Mouse (Mus musculus) right cerebral cortex, postnatal 4 days (tissue): ENCODE results near the gene Ttc14.
A peak's percentile ranks its signal among the peaks of the same experiment; 100 is the strongest.

Experiments used
- DNase-seq: peaks from one replicate; pipeline ENCODE4 v3.0.0-alpha.2; 2022

Gene Ttc14

GRCm38 (mm10) chr3:33799617-33800512, at the start of gene Ttc14:
TSS of gene Ttc14 (plus strand) at chr3:33799832.
- DNase-seq = peak; percentile 96

GRCm38 (mm10) chr3:33790975-33791374, 8.7 kb upstream of the Ttc14 start:
- DNase-seq = no peak

- DNase-seq = no peak
Observed at GRCm38 (mm10) chr3:33800513-33800820, 835 bp downstream of the Ttc14 start.

DNA sequence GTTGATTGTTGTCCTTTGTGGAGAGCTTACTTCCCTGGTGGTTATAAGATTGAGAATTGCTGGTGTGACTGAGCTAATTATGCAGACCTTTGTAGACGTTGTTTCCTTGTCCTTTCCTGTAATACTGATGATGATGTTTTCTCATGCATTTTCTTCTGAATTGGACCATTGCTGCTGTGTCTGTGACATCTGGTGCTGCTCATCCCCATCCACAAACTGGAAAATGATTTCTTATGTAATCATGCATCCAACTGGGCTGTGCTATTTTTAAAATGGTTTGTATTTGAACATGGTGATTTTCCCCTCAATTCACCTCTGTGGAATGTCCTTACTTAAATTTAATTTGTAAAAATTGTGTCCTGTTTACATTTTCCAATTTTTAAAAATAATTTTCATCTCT, 7.5 kb downstream of the Ttc14 start:
- no peak for DNase-seq

GRCm38 (mm10) chr3:33824135-33824946, 24.7 kb downstream of the Ttc14 start:
- DNase-seq = peak; percentile 25

DNA sequence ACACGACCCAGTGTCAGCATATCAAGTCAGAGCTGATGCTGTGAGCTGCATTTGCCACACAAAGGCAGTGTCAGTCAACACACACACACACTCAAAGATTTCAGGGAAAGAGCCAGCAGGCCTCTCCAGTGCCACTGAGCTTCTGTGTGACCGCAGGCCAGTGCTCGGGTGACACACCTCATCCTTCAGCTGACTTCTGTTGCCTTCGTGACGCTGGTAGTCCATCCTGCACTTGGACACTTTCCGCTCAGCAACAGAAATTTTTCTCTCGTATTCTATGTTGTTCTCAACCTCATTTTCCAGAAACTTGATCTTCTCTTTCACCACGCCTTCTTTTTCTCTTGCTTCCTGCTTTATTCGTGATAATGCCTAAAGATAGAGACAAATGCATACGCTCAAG, 32.7 kb downstream of the Ttc14 start:
- no peak for DNase-seq

DNA sequence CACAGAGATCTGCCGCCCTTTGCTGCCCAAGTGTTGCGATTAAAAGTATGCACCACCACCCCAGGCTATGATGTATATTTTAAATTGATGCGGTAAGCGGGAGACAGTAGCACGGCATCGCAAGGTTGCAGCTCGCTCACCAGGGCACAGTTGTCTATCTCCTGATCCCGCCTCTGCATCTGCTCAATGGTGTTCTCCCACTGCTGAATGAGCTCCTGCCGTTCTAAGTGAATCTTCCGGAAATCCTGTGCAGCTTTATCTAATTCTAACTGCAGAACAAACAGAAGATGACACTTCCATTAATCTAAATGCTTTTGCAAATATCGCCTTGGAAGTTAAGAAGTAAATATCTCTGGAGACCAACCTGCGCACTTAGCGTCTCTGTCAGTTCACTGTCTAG, 36.9 kb downstream of the Ttc14 start:
- no peak for DNase-seq

DNA sequence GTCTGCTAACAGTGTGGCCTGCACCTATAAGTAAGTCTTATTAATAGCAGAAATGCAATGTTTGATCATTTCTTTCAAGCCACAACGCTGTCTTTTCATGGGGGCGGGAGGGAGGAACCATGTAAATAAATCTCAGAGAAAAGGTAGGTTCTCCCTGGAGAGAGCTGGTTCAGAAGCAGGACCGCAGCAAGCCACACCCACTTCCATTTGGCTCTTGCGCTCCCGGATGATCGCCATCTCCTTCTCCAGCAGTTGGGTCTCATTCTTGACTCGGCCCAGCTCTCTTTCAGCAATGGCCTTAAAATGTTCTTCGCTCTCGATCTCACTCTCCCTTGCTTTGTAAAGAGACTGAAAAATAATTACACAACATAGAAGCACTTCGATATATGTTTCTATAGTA, 39.2 kb downstream of the Ttc14 start:
- DNase-seq = no peak

DNA sequence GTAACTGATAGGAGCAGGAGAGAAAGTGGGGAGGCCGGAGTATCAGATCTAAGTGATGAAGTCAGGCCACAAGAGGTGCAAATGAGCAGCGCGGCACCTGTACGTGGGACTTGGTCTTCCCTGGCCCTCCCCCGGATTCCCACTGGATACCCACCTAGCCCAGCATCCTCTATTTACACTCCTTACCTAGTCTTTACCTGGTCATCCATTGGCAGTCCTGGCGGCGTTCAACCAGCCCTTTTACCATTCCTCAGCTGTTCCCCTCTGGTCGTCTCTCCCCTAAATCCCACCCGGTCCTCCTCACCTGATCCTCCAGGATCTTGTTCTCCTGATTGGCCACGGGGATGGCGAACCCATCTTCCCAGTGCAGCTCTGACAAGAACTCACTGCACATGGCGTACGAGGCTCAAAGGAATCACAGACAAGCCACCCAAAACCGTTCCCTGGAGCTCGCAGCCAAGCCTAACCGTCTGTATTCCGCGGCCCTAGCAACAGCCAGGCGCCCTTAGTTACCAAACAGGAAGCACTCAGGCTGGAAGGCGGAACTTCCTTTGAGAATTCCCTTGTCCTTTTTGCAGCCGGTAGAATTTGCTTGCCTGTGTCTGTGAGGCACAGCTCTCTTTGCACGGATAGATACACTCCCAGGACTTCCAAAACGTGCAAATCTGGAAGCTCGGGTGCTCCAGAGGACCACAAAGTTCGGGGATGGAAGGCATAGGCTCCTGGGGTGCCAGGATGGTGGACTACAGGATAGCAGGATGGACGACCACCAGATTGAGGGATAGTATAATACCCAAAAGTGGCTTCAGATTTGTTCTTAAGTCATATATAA, 44.4 kb downstream of the Ttc14 start, which contains the start of gene Ccdc39:
Gene Ccdc39, minus strand, starts transcription at position 510 of the 832 bp plus-strand sequence.
- DNase-seq = peak; percentile 69

GRCm38 (mm10) chr3:33846639-33847038, 47.0 kb downstream of the Ttc14 start:
- no peak for DNase-seq

DNA sequence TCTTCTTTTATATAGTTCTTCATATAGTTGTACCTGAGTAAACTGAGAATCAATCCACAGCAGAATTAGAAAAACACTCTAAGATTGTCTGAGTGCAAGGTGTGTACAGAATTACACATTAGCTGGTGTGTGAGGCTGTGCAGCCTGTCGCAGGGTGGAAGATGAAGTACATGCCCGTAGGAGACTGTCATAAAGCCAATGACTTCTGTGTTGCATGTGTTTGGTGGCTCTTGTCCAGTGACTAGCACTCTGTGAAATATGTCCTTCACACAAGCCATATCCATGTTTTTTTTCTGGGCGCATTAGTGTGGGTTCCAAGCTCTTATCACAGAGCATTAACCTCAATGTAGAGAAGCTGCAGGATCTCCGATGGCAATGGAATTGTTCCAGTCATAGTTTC, 51.2 kb downstream of the Ttc14 start:
- DNase-seq = no peak

- no peak for DNase-seq
Observed at GRCm38 (mm10) chr3:33853062-33853461, 53.4 kb downstream of the Ttc14 start.

DNA sequence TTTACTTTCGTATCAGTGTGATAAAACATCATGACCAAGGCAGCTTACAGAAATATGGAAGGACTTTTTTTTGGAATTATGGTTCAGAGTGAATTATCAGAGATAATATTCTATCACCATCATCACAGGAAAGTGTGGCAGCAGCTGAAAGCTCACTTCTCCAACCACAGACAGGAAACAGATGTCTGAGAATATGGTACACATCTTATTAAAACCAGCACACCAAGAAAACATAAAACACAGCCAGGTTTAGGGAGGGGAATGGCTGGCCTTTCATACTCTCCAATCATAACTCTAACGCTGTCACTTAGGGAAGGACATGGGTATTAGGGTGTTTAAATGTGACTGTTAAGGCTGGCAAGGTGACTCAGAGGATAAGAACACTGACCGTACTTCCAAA, 59.3 kb downstream of the Ttc14 start:
- no peak for DNase-seq

- DNase-seq = no peak
Observed at GRCm38 (mm10) chr3:33864000-33864540, 64.4 kb downstream of the Ttc14 start.
